Mouse (Mus musculus) B cell, adult 2 months (primary cell): ENCODE results near the gene AI987944.

Experiments
- DNase-seq, 2 experiments: peaks; one replicate each; pipeline ENCODE4 v3.0.0; 2022

The AI987944 gene

DNA sequence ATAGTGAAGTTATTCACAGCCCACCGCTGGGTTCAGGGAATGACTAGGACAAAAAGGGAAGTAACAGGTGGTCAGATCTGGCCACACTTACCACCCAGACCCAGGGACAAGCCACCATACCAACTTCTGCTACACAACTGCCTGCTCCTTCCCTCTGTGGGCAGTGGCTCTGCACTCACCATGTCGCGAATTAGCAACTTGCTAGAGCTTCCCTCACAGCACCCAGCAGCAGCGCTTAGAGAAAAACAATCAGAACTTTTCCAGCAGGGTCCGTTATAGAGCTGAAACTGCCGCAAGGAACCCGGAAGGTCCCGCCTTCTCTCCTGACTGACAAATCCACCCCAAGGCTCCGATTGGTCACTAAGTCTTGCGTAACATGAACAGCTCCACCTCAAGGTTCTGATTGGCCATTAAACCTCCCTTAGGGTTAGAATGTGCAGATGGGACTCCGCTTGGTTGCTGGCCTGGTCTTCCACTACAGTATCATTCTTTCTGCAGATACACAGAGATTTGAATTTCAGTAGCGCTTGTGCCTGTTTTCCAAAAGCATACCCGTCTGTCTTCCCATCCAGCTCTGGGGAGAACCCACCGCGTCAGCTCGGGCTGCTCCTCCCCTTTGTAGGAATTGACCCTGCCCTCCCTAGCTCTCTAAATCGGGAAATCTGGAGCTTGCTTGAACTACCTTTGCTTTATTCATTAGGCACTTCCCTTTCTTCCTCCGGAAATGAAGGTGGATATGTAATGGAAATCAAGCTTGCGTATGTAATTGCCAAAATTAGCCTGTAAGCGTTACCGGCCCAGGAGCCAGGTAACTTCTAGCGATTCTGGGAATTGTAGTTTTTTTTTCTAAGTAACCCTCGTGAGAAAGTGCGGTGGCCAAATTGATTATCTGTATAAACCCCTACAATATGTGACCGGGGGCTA, at the start of gene AI987944:
Gene AI987944 (minus strand): TSS at position 332 of the 924 bp plus-strand sequence.
- DNase-seq = peak; percentile 77 to 79

GRCm38 (mm10) chr7:41394130-41394529, 951 bp upstream of the AI987944 start:
- no peak for DNase-seq
